Mouse (Mus musculus): ENCODE data around the gene Dab1.
A peak's percentile ranks its signal among the peaks of the same experiment; 100 is the strongest.

The Dab1 gene

DNA sequence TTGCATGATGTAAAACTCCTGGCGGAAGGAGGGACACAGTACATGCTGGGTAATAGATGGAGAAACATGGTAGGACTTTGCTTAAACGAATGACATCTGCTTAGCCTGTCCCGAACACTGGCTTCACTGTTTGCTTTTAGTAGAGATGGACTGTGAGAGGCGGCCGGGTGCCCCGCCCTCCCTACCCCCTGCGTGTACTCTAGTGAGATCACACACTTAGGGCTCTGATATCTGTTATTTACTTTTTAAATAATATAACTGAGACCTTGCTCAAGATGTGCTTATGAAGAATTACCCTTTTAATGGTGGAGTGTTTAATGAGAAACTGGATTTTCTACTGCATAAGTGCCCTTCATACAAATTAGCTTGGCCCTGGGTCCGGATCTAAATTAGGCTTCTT, 983.6 kb downstream of the Dab1 start:
- DNase-seq, result no peak

DNA sequence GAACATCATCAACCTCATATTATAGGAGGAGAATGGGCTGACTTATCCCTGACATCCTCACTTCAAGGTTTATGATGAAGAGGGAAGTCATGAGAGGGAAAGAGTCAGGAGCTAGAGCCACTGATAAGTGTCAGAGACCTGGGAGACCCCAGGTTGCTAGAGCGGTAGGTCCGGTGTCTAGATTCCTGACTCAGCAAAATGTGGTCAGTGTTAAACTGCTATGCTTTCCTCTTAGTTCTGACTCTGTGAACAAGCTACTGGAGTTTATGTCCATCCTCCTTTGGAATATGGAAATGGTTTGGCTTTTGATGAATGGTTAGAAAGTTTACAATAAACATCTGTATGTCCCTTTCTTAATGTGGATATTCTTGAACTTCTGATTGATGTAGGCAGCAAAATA, 985.1 kb downstream of the Dab1 start:
- no peak for DNase-seq

DNA sequence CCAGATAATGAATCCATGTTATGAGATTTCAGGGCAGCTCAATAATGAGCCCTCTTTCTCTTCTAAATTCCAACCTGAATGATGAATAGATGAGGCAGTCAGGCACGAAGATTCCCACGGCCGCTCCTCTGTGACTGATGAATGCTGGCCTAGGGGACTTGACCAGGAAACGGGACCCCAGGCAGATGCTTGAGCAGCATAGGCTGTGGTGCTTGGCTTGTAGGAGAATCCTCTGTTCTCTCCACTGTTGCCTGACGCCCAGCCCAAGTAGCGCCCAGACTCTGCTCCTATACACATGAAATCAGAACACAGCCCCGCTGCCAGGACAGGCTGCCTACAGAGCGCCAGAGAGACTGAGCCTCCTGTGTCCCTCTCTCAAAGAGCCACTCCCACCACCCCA, 987.7 kb downstream of the Dab1 start:
- peak in 1 of 2 experiments; percentile 8 for DNase-seq

DNA sequence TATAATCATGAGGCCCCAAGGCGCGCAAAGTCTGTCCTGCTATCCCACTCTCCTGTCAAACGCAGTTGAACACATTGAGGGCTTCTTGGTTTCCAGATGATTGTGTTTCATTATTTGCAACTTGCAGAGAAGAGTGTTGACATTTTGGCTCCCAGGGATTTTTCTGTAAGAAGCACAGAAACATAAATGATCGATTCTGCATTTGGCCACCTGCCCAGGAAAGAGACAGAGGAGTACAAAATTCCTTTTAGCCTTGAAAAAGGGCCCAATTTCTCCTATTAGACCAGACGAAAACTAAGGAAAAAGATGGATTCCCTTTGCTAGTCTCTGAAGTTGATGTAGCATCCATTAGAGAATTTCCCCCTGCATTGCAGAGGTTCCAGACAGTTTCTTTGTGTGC, 988.5 kb downstream of the Dab1 start:
- no peak for DNase-seq

DNA sequence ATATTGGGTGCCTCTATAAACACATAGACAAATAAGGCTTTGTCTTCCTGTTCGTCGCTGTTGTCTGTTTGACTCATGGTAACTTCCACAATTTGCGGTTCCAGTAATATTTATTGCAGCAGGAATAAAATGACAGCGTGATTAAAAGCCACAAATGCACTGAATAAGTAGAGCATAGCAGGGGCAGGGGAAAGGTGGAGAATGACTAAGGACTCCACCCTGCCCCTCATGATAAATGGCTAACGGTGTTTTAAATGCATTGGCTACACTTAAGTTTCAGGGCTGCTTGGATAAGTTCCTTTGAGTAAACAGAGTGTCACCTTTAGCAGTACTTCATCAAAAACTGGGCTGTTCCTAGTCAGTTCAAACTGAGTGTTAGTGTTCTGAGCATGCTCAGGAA, 1000.3 kb downstream of the Dab1 start:
- DNase-seq, result no peak

DNA sequence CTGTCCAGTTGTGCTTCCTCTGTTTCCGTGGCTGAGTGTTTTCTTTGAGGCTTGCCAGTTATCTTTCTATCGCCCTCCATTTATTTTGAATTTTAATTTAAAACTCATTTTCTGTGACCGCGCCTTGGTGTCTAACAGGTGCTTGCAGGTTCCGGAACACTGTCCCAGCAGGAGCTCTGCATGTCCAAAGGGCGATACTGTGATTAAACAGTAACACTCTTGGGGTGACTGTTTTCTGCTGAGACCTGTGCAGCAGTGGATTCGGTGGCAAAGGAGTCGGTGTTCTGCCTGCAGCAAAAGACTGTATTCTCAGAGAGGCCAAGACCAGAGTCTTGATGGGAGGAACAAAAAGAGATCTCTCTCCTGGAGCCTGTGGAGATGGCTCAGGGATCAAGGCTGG, 1006.2 kb downstream of the Dab1 start:
- DNase-seq, result peak in 1 of 2 experiments; percentile 25

DNA sequence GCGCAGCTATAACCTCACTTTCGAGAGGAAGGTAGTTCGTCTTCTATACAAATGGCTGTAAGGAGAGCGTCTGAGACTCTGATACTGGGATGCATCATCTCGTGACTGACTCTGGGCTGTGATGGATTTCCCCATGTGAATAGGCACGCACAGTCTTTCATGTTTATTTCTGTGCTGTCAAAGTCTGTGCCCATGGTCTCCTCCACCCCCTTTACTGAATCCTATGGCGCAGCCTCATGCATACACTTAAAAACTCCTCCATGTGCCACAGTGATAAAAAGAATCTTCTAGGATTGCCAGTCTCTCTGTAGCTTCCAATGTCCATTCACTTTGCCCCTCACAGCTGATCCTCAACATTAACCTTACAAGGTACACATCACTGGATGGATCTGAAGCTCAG, 1009.5 kb downstream of the Dab1 start:
- no peak for DNase-seq

DNA sequence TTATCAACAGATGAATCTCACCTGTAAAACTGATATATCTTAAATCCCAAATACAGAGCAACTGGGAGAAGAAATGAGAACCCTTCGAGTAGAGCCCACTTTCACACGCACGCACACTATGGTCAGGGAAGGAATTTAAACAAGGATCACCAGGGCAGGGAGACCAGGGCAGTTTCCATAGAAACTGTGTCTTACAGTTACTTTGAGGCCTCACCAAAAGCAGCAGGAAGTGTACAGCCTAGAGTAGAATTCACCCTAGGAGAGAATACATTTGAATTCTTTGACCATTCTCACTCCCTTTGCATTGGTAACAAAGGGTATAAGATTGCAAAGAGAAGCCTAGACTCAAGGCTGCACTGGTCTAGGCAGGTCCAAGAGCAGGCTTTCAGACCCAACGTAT, 1017.9 kb downstream of the Dab1 start:
- no peak for DNase-seq

DNA sequence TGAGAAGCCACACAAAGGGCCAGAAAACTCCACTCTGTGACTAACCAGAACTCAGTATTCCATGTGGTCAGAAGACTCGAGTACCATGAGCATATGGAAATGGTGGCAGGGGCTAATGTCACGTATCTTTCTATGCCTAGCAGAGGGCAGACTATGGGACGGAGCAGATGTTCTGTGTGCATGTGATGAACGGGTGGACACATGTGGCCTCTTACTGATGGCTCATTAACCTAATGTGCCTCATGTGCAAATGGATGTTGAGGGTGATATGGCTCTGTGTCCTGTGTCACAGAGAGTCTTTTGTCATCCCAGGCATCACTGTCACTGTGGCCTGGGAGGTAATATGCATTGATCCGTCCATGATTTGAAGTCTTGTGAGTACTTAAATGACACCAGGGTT, 1021.5 kb downstream of the Dab1 start:
- no peak for DNase-seq

DNA sequence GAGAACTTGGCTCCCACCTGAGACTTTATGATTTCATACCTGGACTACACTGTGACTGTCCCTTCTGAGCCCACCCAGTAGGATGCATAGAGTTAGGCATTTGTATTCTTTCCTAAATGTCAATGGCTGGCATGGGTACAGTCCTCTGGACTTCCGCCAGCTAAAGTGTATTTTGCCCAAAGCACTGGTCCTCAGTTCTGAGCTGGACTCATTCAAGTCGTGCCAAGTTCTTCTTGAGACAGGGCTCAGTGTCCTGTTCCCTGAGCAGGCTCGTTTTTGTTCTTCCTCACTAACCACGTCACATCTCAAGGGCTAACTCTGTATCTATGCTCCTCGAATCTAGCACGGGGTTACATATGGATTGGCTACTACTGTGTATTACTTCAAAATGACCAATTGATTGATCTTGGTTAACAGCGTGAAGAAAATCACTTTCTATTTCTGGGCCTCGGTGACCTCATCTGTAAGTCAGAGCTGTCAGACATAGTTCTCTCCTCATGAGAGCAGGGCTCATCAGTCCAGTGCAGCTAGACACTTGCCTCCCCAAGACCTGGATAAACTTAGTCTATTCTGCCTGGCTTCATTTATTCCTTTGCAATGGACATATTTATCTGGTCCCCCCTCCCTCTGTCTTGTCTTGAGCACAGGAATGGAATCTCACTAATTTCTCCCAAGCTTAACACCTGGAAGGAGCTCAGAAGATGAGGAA, 1023.8 kb downstream of the Dab1 start:
- DNase-seq, result no peak

DNA sequence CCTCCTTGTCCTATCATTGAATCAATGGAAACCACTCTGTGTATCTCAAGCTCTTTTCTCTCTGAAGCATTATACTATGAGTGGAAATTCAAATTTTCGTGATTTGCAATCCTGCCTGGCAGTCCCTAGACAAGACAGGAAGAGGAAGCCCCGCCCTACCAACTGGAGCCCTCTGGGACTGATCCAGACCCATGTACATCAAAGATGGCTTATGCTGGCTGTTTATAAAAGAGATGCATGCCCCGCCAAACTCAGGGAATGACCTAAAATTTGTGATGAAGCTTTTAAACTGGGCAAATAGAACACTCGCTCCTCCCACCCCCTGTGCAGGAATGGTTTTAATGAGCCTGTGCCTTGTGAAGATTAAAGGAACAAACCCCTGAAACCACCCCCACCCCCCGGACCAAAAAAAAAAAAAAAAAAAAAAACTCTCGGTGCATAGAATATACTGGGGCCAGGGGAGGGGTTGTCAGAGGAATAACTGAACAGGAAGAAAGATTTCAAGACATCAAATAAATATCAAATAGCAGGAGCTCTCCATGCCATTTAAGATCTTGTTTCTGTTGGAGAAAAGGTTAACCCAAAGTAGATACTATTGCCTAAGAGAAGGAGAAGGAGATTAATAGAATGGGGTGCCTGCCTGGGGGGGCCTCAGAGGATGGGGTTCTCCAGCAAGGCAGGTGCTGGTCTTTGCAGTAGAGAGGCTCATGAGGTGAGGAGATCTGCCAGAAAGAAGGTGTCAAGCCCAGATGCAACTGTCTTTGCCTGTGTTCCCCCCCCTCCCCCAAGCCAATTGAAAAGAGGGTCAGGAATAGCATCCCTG, 1024.6 kb downstream of the Dab1 start:
- DNase-seq, result peak; percentile 6 to 8

DNA sequence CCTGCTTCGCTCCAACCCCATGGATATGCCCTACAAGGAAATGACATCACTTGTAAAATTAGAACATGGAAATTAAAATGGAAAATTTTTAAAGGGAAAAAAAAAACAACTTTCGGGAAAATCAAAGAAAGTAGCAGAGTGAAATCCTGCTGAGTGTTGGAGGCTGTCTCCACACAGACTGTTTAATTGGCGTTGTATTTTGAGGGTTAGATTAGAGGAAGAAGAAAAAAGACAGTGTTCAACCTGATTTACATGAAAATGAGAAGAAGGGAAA, 1025.1 kb downstream of the Dab1 start:
- DNase-seq, result no peak

DNA sequence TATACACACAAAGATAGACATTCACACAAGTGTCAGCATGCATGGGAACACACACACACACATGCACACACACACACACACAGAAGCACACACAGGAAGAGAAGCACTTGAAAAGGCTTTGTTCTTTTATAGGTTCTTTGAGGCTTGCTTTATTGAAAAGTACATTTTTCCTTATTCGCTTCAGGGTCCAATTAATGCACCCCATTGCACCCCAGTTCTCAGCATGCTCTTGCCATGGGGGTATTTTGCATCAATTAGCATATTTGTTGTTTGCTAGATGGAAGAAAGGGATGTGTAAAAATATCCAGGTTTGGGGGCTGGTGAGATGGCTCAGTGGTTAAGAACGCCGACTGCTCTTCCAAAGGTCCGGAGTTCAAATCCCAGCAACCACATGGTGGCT, 1025.7 kb downstream of the Dab1 start:
- DNase-seq, result no peak

DNA sequence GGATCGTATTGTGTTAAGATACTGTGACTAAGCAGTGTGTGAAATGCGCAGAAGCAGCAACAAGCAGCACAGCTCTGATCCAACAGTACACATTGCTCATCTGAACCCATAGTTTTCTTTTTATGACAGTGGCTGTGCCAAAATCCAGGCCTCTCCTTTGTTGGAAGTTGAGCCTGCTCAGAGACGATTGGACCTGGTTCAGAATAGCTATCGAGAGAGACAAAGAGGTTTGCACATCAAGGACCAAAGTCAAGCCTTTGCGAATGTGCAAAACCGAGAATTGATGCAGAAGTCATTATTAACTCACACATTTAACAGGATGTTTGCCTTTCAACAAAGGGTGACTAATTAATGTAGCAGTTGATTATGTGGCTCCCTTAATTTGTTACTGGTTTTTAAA, 1032.6 kb downstream of the Dab1 start:
- no peak for DNase-seq

DNA sequence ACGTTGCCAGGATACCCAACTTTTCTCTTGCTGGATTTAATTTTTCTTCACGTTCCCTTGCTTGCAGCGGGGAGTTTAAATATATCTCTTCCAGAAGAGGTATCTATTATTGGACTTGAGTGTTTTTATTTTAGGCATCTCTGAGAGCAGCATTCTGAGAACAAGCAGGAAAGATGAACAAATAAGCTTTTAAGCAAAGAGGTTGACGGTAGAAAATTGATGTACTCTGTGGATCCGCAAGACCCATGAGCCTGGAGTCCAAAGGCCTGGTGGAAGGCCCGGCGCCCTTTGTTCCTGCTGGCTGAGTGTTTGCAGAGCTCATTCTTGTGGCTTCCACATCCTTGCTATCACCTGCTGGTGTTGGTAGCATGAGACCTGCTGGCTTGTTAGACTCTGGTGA, 1037.6 kb downstream of the Dab1 start:
- peak in 1 of 2 experiments; percentile 10 for DNase-seq

DNA sequence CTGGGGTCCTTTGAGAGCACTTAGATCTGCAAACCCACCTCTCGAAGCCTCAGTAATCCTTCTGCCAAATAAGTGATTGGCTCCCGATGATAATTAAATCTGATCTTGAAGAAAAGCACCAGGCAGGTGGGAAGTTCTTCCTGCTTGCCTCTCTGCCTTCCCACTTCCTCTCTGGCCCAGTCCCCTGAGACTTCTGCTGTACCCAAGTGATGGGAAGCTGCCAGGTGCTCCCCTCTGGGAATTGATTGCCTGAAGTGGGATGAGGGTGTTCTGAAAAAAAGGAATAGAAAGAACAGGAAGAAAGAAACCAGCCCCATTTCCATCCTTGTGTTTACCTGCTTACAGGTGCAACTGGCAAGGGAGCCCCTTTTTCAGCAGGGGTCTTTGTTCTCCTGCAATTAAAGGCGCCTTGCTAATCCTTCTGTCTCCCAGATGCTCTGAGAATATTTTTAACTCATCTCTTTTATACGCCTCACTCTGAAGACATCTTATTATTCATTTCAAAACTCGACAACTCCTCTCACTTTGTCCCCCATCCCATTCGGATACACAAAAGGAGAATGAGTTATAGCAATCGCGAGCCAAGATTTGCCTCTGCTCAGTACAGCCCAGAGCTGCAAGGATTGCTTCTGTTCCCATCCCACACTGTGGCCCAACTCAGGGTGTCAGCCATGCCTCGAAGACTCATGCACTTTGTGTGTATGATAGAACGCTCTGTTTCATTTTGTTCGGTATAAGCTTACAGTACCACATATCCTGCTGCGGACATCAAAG, 1043.9 kb downstream of the Dab1 start:
- no peak for DNase-seq

DNA sequence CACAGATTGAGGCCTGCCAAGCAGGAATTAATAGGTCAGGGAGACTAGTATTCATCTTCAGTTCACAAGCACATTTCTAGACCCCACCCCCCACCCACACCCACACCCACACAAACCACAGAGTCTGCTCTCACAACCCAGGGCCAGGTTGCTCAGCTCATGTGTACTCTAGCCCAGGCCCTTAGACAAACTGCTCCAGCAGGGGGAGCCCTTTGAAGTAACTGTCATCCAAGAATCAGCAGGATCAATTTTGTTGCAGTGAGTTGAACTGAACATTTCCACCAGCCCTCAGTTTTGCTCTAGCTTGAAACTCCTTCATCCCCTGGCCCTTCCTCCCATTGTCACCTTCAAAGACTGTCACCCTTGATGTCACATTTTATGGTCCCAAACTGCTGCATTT, 1046.4 kb downstream of the Dab1 start:
- DNase-seq, result peak; percentile 75 to 78

DNA sequence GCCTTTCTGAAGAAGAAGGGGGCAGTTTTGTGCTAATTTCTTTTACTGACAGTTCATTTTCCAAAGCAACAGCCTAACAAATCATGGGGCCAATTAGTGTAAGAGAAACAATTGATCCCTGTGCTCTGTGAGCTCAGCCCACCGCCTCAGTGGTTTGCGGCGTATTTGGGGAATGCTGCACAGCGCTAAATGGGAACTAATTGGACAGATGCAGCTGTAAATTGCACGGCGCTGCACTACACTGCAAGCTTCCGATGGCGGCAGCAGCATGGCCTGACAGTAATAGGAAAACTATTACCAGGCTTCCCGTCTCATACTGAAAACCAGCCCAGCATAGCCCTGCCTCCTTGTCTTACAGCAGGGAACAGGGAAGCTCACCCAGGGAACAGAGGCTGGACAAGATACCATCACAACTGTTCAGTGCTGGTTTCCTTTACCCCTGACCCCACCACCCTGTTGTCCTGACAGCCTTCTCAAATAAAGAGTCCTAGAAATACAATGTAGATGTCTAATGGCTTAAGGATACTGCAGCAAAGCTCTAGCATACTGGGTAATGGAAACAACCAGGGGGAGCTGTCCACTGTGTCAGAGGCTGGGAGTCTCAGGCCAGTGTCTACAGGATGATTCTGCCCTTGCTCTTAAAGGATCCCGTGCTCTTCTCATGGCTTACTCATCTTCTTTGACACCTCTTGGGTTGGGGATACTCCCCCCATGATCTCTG, 1047.8 kb downstream of the Dab1 start:
- DNase-seq, result no peak

DNA sequence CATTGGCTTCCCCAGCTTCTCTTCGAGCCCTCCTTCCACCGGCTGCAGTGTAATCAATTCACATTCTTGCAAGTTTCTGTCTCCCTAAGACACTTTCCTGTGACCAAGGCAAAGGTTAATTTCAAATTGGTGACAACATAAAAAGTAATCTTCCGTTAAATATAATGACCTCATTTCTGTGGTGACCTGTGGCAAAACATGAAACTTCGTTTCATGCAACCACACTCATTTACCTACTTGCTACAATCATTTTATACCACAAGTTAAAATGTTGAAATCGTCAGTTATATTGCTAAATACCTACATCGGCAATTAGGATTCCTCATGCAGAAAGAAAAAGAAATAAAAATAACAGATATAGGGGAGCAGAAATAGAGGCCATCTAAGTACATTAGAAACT, 1048.9 kb downstream of the Dab1 start:
- no peak for DNase-seq

DNA sequence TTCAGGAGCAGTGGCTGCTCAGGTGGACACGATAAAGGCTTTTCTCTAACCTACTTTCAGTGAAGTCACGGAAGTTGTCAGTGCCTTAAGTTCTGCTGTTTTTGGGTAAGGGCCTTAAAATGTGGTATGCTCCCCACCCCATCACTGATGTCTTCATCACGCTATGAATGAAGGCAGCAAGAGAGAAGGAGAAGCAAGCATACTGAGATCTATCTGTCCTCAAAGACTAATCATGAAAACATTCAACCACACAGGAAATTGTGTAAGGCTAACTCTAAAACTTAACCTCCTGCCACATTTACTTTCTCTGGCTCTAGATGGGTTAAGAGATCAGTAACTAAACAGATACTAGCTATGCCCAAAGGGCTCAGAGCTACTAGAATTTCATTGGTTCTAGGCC, 1050.2 kb downstream of the Dab1 start:
- DNase-seq, result no peak

DNA sequence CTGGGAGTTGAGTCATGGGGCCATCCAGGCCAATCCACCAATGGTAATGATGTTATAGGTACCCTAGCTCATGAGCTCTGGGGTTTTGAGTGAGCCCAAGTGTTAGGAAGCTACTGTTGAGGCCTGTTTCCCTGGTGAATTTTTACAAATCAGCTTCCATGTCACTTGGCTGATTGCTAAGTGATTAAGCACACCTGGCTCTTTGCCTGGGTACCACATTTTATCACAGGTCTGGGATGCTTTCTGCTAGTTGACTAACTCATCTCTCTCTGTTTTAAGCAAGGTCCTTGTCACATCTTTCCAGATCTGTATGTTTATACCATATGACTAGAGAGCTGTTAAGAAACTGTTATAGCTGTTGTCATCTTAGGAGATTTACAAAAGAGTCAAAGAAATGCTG, 1051.6 kb downstream of the Dab1 start:
- DNase-seq, result no peak

DNA sequence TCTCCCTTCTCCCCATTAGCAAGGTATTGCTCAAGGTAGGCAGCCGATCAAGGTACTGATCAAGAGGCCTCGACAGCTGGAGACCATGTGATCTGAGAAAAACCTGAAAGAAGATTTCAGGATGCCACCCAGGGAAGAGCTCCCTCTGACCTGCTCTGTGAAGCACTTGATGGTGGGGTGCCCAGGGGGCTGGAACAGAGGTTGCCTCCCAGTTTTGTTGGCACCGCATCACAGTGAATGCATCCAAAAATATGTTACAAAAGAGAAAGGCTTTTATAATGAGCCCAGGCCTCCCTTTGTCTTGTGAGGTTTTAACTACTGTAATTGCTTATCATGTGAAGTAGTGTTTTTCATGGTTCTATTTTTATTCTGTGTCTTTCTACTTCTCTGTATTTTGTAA, 1054.2 kb downstream of the Dab1 start:
- no peak for DNase-seq

DNA sequence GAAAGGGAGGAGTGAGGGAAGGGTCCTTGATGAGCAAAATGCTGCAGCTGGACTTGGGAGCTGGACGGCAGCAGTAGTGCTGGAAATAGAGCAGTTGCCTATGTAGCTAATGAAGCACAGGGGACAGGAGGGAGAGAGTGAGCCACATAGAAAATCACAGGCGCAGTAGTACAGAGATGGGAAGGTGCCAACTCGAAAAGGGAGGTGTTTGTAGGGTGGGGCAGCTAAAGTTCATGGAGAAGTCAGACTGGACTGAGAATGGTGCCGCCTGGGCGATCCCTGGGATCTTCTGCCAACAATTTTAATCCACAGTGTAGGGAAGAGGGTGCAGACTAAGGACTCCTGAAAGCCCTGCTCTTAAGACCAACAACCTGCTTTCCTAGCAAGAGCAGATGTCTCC, 1055.5 kb downstream of the Dab1 start:
- DNase-seq, result no peak
